Mouse (Mus musculus): Measurements from ENCODE around the gene Ntmt1. TPM values are rescaled to one million over a fixed set of nuclear protein-coding genes. Genes with fewer than 3 reads are reported as not detected.
A peak's percentile ranks its signal among the peaks of the same experiment; 100 is the strongest.

Ntmt1 gene
- polyA plus RNA-seq, 1 experiment from 2014 or later, result 30.2 TPM

- no peaks in the 10 kb centered on the region for H3K4me1 ChIP-seq (ENCODE audit: insufficient read depth)
- TF ChIP-seq CTCF (IDR thresholded peaks at IDR 0.05; ENCODE audit: low read depth) (no peak), EP300 (IDR thresholded peaks at IDR 0.05; ENCODE audit: low read depth) (no peak)
- H3K4me2 ChIP-seq (ENCODE audit: low read depth, low read length), result no peak overlapping the region
- H3K9ac ChIP-seq (replicated peaks), result no peak overlapping the region
- 60% methylated on average over 4 of the region's 4 CpGs for WGBS (ENCODE audit: insufficient replicate concordance)
- no peak for ATAC-seq
- no peak overlapping the region for H3K4me3 ChIP-seq (ENCODE audit: low read depth, low read length)
- no peaks in the 10 kb centered on the region for H3K36me3 ChIP-seq (replicated peaks; ENCODE audit: insufficient read depth, low read length)
- H3K9me3 ChIP-seq (ENCODE audit: low read length), result no peaks in the 10 kb centered on the region
- H3K27me3 ChIP-seq (ENCODE audit: insufficient read depth, low read length), result peaks cover 19% of the 10 kb centered on the region
- no peak overlapping the region for H3K27ac ChIP-seq (ENCODE audit: low read depth)
- DNase-seq, result no peak
These were observed 54.5 kb downstream of the Ntmt1 start for GRCm38 (mm10) chr2:30862081-30862480.

DNA sequence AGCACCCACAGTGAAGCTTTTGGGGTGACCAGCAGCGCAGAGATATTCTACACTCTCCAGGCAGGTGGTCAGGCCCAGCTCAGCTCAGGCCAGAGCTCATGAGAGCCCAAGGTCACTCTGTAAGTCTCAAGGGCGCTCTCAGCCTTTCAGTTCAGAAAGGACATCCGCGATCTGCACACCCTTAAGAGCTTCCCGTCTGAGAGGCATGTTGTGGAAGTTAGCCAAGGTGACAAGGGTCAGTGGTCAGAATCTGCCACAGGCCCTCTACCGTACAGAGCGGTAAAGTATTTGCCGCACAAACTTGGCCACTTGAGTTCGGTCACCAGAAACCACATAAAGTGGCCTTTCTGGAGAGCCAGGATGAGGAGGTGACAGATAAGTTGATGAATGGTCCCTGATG is 55.9 kb downstream of the Ntmt1 start:
- no peak for DNase-seq
- H3K4me1 ChIP-seq (ENCODE audit: insufficient read depth), result no peaks in the 10 kb centered on the region
- WGBS (ENCODE audit: insufficient replicate concordance), result 53% methylated on average over 9 of the region's 9 CpGs
- H3K4me3 ChIP-seq (ENCODE audit: low read depth, low read length), result no peak overlapping the region
- no peaks in the 10 kb centered on the region for H3K9me3 ChIP-seq (ENCODE audit: low read length)
- H3K27me3 ChIP-seq (ENCODE audit: insufficient read depth, low read length), result peaks cover 19% of the 10 kb centered on the region
- no peak for ATAC-seq
- H3K36me3 ChIP-seq (replicated peaks; ENCODE audit: insufficient read depth, low read length), result no peaks in the 10 kb centered on the region
- no peak for TF ChIP-seq CTCF (IDR thresholded peaks at IDR 0.05; ENCODE audit: low read depth)
- no peak overlapping the region for H3K4me2 ChIP-seq (ENCODE audit: low read depth, low read length)
- H3K9ac ChIP-seq (replicated peaks), result no peak overlapping the region
- no peak overlapping the region for H3K27ac ChIP-seq (ENCODE audit: low read depth)

GRCm38 (mm10) chr2:30864968-30865381 is 57.3 kb downstream of the Ntmt1 start:
- TF ChIP-seq EP300 (IDR thresholded peaks at IDR 0.05; ENCODE audit: low read depth) (no peak), CTCF (IDR thresholded peaks at IDR 0.05; ENCODE audit: low read depth) (no peak)
- ATAC-seq (no peak), DNase-seq (no peak)
- 2% methylated on average over 34 of the region's 35 CpGs for WGBS (ENCODE audit: insufficient replicate concordance)
- peak overlapping the region; percentile 36; the same call in 1 of the 2 replicates for H3K4me2 ChIP-seq (ENCODE audit: low read depth, low read length)
- H3K27ac ChIP-seq (ENCODE audit: low read depth), result no peak overlapping the region
- H3K27me3 ChIP-seq (ENCODE audit: insufficient read depth, low read length), result peaks cover 19% of the 10 kb centered on the region
- no peak overlapping the region for H3K4me3 ChIP-seq (ENCODE audit: low read depth, low read length)
- no peaks in the 10 kb centered on the region for H3K36me3 ChIP-seq (replicated peaks; ENCODE audit: insufficient read depth, low read length)
- H3K4me1 ChIP-seq (ENCODE audit: insufficient read depth), result no peaks in the 10 kb centered on the region
- H3K9me3 ChIP-seq (ENCODE audit: low read length), result no peaks in the 10 kb centered on the region
- H3K9ac ChIP-seq (replicated peaks), result no peak overlapping the region

DNA sequence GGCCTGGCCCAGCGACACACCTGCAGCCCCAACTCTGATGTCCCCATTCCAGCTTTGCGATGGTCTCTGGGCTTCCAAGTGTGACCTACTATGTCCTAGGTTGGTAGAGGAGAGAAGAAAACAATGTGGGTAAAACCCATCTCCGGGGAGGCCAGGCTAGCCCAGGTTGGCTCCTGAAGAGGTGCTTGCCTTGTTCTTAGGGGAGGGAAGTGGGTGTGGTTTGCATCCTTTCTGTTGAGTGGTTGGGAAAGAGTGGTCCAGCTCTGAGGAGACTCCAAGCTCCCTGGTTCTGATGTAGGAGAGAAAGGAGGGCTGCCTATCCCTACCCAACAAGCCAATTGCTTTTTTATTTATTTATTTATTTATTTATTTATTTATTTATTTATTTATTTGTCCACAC is 57.8 kb downstream of the Ntmt1 start:
- ATAC-seq (no peak), DNase-seq (no peak)
- no peak overlapping the region for H3K9ac ChIP-seq (replicated peaks)
- H3K4me2 ChIP-seq (ENCODE audit: low read depth, low read length), result no peak overlapping the region
- peaks cover 19% of the 10 kb centered on the region for H3K27me3 ChIP-seq (ENCODE audit: insufficient read depth, low read length)
- no peak overlapping the region for H3K4me3 ChIP-seq (ENCODE audit: low read depth, low read length)
- no peak overlapping the region for H3K27ac ChIP-seq (ENCODE audit: low read depth)
- H3K36me3 ChIP-seq (replicated peaks; ENCODE audit: insufficient read depth, low read length), result no peaks in the 10 kb centered on the region
- no peaks in the 10 kb centered on the region for H3K4me1 ChIP-seq (ENCODE audit: insufficient read depth)
- H3K9me3 ChIP-seq (ENCODE audit: low read length), result no peaks in the 10 kb centered on the region
- 50% methylated on average over 3 of the region's 3 CpGs for WGBS (ENCODE audit: insufficient replicate concordance)
- TF ChIP-seq CTCF (IDR thresholded peaks at IDR 0.05; ENCODE audit: low read depth), result no peak
- no peak for TF ChIP-seq EP300 (IDR thresholded peaks at IDR 0.05; ENCODE audit: low read depth)

GRCm38 (mm10) chr2:30870863-30871262 is 63.2 kb downstream of the Ntmt1 start:
- ATAC-seq, result no peak
- Histone ChIP-seq H3K9me3 (ENCODE audit: low read length) (no peaks in the 10 kb centered on the region), H3K4me2 (ENCODE audit: low read depth, low read length) (no peak overlapping the region), H3K4me1 (ENCODE audit: insufficient read depth) (no peaks in the 10 kb centered on the region), H3K27me3 (ENCODE audit: insufficient read depth, low read length) (0 out of 2 replicates have a peak, but pooled peaks cover 5% of the 10 kb centered on the region), H3K9ac (replicated peaks) (no peak overlapping the region), H3K4me3 (ENCODE audit: low read depth, low read length) (no peak overlapping the region), H3K36me3 (replicated peaks; ENCODE audit: insufficient read depth, low read length) (no peaks in the 10 kb centered on the region), H3K27ac (ENCODE audit: low read depth) (no peak overlapping the region)
- no peak for DNase-seq
- WGBS (ENCODE audit: insufficient replicate concordance), result 64% methylated on average over 8 of the region's 8 CpGs
- TF ChIP-seq CTCF (IDR thresholded peaks at IDR 0.05; ENCODE audit: low read depth), result no peak
- no peak for TF ChIP-seq EP300 (IDR thresholded peaks at IDR 0.05; ENCODE audit: low read depth)

Other genes with a start within 250 kb of the Ntmt1 start
- 0.22 TPM in 2 replicates for gene Cstad, start 212.8 kb upstream of the Ntmt1 start, polyA plus RNA-seq (2015; fragmentation: Nextera tagmentation; extraction: Ambion mirVana)
- not detected in 2 replicates for gene 1700001O22Rik, start 4.2 kb upstream of the Ntmt1 start, polyA plus RNA-seq (2015; fragmentation: Nextera tagmentation; extraction: Ambion mirVana)
- 16.7 and 16.9 TPM in 2 replicates for gene Asb6, start 22.5 kb downstream of the Ntmt1 start, polyA plus RNA-seq (2015; fragmentation: Nextera tagmentation; extraction: Ambion mirVana)
- gene Prrx2, start 27.1 kb downstream of the Ntmt1 start, polyA plus RNA-seq (2015; fragmentation: Nextera tagmentation; extraction: Ambion mirVana), result 0.07 and 0.17 TPM in 2 replicates
- 1.4 and 1.7 TPM in 2 replicates for gene Ptges, start 122.0 kb downstream of the Ntmt1 start, polyA plus RNA-seq (2015; fragmentation: Nextera tagmentation; extraction: Ambion mirVana)
- gene Tor1b, start 145.1 kb downstream of the Ntmt1 start, polyA plus RNA-seq (2015; fragmentation: Nextera tagmentation; extraction: Ambion mirVana), result 29.2 and 31.1 TPM in 2 replicates
- gene Tor1a, start 160.1 kb downstream of the Ntmt1 start, polyA plus RNA-seq (2015; fragmentation: Nextera tagmentation; extraction: Ambion mirVana), result 82.9 and 95.5 TPM in 2 replicates
- 18.9 and 19.6 TPM in 2 replicates for gene BC005624, start 174.4 kb downstream of the Ntmt1 start, polyA plus RNA-seq (2015; fragmentation: Nextera tagmentation; extraction: Ambion mirVana)
- gene Usp20, start 174.5 kb downstream of the Ntmt1 start, polyA plus RNA-seq (2015; fragmentation: Nextera tagmentation; extraction: Ambion mirVana), result 2.7 and 3.5 TPM in 2 replicates

All from liver, postnatal 0 days (tissue).